Mouse (Mus musculus) C2C12 (cell line): ENCODE measurements around the gene Smarcad1.

ENCODE experiments used
- CEBPB ChIP-seq: IDR thresholded peaks from one replicate; pipeline ENCODE4 v1.6.1; 2011; ENCODE audit warnings: low read depth, mild to moderate bottlenecking, control low read depth, moderate library complexity
- CTCF ChIP-seq: IDR thresholded peaks from one replicate; pipeline ENCODE4 v1.5.1; 2011; ENCODE audit not compliant: control insufficient read depth, insufficient read depth, insufficient read length
- FOSL1 ChIP-seq: IDR thresholded peaks from one replicate; pipeline ENCODE4 v1.8.0; 2011; ENCODE audit warnings: mild to moderate bottlenecking, low read length; ENCODE audit not compliant: poor library complexity, insufficient read depth, severe bottlenecking
- MAX ChIP-seq: IDR thresholded peaks from one replicate; pipeline ENCODE4 v1.6.1; 2011; ENCODE audit warnings: mild to moderate bottlenecking, control low read depth
- MYOD1 ChIP-seq: IDR thresholded peaks from one replicate; pipeline ENCODE4 v1.6.1; 2011; ENCODE audit warnings: low read depth; ENCODE audit not compliant: control insufficient read depth, insufficient read length
- MYOG ChIP-seq: IDR thresholded peaks from one replicate; pipeline ENCODE4 v1.6.1; 2011; ENCODE audit not compliant: control insufficient read depth, insufficient read length; ENCODE audit errors: extremely low read depth
- USF1 ChIP-seq: IDR thresholded peaks from one replicate; pipeline ENCODE4 v1.6.1; 2011; ENCODE audit warnings: low read depth, mild to moderate bottlenecking, control low read depth, moderate library complexity

- TF ChIP-seq MAX, result no peak
- no peak for TF ChIP-seq CTCF
- no peak for TF ChIP-seq CEBPB
- no peak for TF ChIP-seq FOSL1
- TF ChIP-seq USF1, result no peak
- no peak for TF ChIP-seq MYOG
- no peak for TF ChIP-seq MYOD1
Observed at GRCm38 (mm10) chr6:65025130-65025529, 17.3 kb upstream of the Smarcad1 start.
